Comparison of ENCODE assay signal across 7 mouse cellular contexts in genomic region chr8:120516182-120516755, GRCm38 (mm10).
A peak's percentile ranks its signal among the peaks of the same experiment; 100 is the strongest.
DNase-seq lines count a peak whose midpoint lies in the region; ATAC-seq and TF ChIP-seq lines count a peak whose summit lies in the region.

No protein-coding gene starts in this region.

- no peaks in the 10 kb centered on the region for H3K9me3 ChIP-seq in E14TG2a.4 (ENCODE audit: low read length)

- TF ChIP-seq POLR2A in brain, embryonic 14.5 days (IDR thresholded peaks at IDR 0.05; ENCODE audit: borderline replicate concordance, extremely low read depth, insufficient read depth, insufficient read length, poor library complexity, severe bottlenecking) = no peak

- H3K4me3 ChIP-seq in E14TG2a.4 (replicated peaks; ENCODE audit: low read length) = peak overlapping the region; percentile 26

- DNase-seq in brain, embryonic 14.5 days (ENCODE audit: low read depth) = peak; percentile 84
- DNase-seq in heart, postnatal 4 days = peak; percentile 72
- peak; percentile 56 for DNase-seq in lung, postnatal 14 days
- DNase-seq in thymus, postnatal 25 days = no peak
- DNase-seq in urinary bladder, adult 18-20 months (ENCODE audit: low spot score in 2 of 2) = no peak

- peaks cover 97% of the 10 kb centered on the region for H3K4me1 ChIP-seq in E14TG2a.4 (replicated peaks; ENCODE audit: low read depth, low read length)

- no peak for ATAC-seq in megakaryocyte-erythroid progenitor cell, adult 5-6 weeks (replicated peaks; ENCODE audit: low FRiP score, low TSS enrichment, poor library complexity, severe bottlenecking)

- TF ChIP-seq CTCF in E14TG2a.4 (conservative IDR thresholded peaks at IDR 0.05; ENCODE audit: low read length) = no peak
- no peak for TF ChIP-seq CTCF in brain, embryonic 14.5 days (IDR thresholded peaks at IDR 0.05; ENCODE audit: borderline replicate concordance, extremely low read depth, insufficient read depth, insufficient read length)

- no peaks in the 10 kb centered on the region for H3K36me3 ChIP-seq in E14TG2a.4 (ENCODE audit: insufficient read depth, low read length)

- H3K27me3 ChIP-seq in E14TG2a.4 (ENCODE audit: insufficient read depth, low read length) = no peaks in the 10 kb centered on the region

Comparison
In these comparisons a context has a peak if more than half of its experiments do, and no peak if none do; other contexts are left out.
1. DNase-seq: peak in brain, embryonic 14.5 days (single experiment), heart, postnatal 4 days (single experiment) and lung, postnatal 14 days (single experiment); none in thymus, postnatal 25 days (single experiment) and urinary bladder, adult 18-20 months (0 of 2).